Mouse (Mus musculus): Measurements from ENCODE around the gene Gm31371.

Gm31371 gene

GRCm38 (mm10) chr8:19903092-19903491 lies at the start of gene Gm31371:
Gene Gm31371 (plus strand): TSS chr8:19903392.
- 72% methylated on average over 3 of the region's 4 CpGs for WGBS

GRCm38 (mm10) chr8:19906425-19907055 lies 3.3 kb downstream of the Gm31371 start:
- 80% methylated on average over 8 of the region's 8 CpGs for WGBS

- 81% methylated on average over 5 of the region's 6 CpGs for WGBS
Observed at GRCm38 (mm10) chr8:19908841-19909321, 5.7 kb downstream of the Gm31371 start.

- WGBS = 85% methylated on average over 2 of the region's 3 CpGs
Observed at GRCm38 (mm10) chr8:19919086-19919485, 15.9 kb downstream of the Gm31371 start.

GRCm38 (mm10) chr8:19934274-19934673 lies 31.1 kb downstream of the Gm31371 start:
- 100% methylated on average over 1 of the region's 6 CpGs for WGBS

- WGBS = 53% methylated on average over 2 of the region's 2 CpGs
Observed at GRCm38 (mm10) chr8:19935541-19936030, 32.4 kb downstream of the Gm31371 start.

- WGBS = 78% methylated on average over 2 of the region's 2 CpGs
Observed at GRCm38 (mm10) chr8:19960935-19961334, 57.7 kb downstream of the Gm31371 start.

GRCm38 (mm10) chr8:19963766-19964165 lies 60.6 kb downstream of the Gm31371 start:
- WGBS = 69% methylated on average over 2 of the region's 2 CpGs

GRCm38 (mm10) chr8:19968151-19968550 lies 65.0 kb downstream of the Gm31371 start:
- 49% methylated on average over 2 of the region's 2 CpGs for WGBS

- WGBS = 92% methylated on average over 6 of the region's 6 CpGs
Observed at GRCm38 (mm10) chr8:19975237-19975636, 72.0 kb downstream of the Gm31371 start.

Data from cerebral cortex, adult 2 months (tissue).